Mouse (Mus musculus): ENCODE results near the gene Tmem115. TPM values are rescaled to one million over a fixed set of nuclear protein-coding genes. Genes with fewer than 3 reads are reported as not detected.
"Not testable (repeated sequence)": the region's sequence is repeated elsewhere in the genome, so short reads cannot be mapped to it uniquely, and the experiment has no call there.

Tmem115 gene
- polyA plus RNA-seq, 1 experiment from 2014 or later = 48.1 TPM

GRCm38 (mm10) chr9:107568331-107569261, 34.9 kb downstream of the Tmem115 start:
- Histone ChIP-seq H3K4me2 (replicated peaks) (peak overlapping the region; percentile 93), H3K4me3 (peak overlapping the region; percentile 81), H3K27ac (peak overlapping the region; percentile 87), H3K27me3 (no peaks in the 10 kb centered on the region), H3K4me1 (peaks cover 51% of the 10 kb centered on the region), H3K9me3 (replicated peaks) (no peaks in the 10 kb centered on the region), H3K9ac (peak overlapping the region; percentile 95), H3K36me3 (peaks cover 47% of the 10 kb centered on the region)
- ATAC-seq (ENCODE audit: low FRiP score) = peak; percentile 88
- WGBS = 1% methylated on average over 41 of the region's 41 CpGs

- Histone ChIP-seq H3K27me3 (no peaks in the 10 kb centered on the region), H3K4me2 (replicated peaks) (peak overlapping the region; percentile 93), H3K9ac (peak overlapping the region; percentile 95), H3K27ac (peak overlapping the region; percentile 87), H3K9me3 (replicated peaks) (no peaks in the 10 kb centered on the region), H3K4me3 (peak overlapping the region; percentile 81), H3K4me1 (peaks cover 45% of the 10 kb centered on the region), H3K36me3 (peaks cover 48% of the 10 kb centered on the region)
- WGBS = under 1% methylated on average over 23 of the region's 23 CpGs
- peak; percentile 56 for ATAC-seq (ENCODE audit: low FRiP score)
Observed at GRCm38 (mm10) chr9:107569270-107569669, 35.5 kb downstream of the Tmem115 start.

GRCm38 (mm10) chr9:107570016-107570415, 36.3 kb downstream of the Tmem115 start:
- Histone ChIP-seq H3K4me1 (peaks cover 43% of the 10 kb centered on the region), H3K36me3 (peaks cover 46% of the 10 kb centered on the region), H3K9ac (peak overlapping the region; percentile 95), H3K4me3 (peak overlapping the region; percentile 81), H3K27me3 (no peaks in the 10 kb centered on the region), H3K27ac (peak overlapping the region; percentile 87), H3K9me3 (replicated peaks) (no peaks in the 10 kb centered on the region), H3K4me2 (replicated peaks) (peak overlapping the region; percentile 93)
- 54% methylated on average over 13 of the region's 13 CpGs for WGBS
- no peak for ATAC-seq (ENCODE audit: low FRiP score)

- peaks cover 43% of the 10 kb centered on the region for H3K4me1 ChIP-seq
- H3K9ac ChIP-seq = peak overlapping the region; percentile 95; the same call in 1 of the 2 replicates
Observed at GRCm38 (mm10) chr9:107570845-107571244, 37.1 kb downstream of the Tmem115 start.

GRCm38 (mm10) chr9:107571534-107572326, 38.0 kb downstream of the Tmem115 start:
- WGBS = 94% methylated on average over 22 of the region's 22 CpGs
- Histone ChIP-seq H3K4me3 (peak overlapping the region; percentile 81; the same call in 1 of the 2 replicates), H3K27ac (no peak overlapping the region), H3K36me3 (peaks cover 42% of the 10 kb centered on the region), H3K4me2 (replicated peaks) (peak overlapping the region; percentile 93), H3K9ac (0 out of 2 replicates have a peak overlapping the region, but pooled peaks have one; percentile 13), H3K4me1 (peaks cover 47% of the 10 kb centered on the region), H3K27me3 (no peaks in the 10 kb centered on the region), H3K9me3 (replicated peaks) (no peaks in the 10 kb centered on the region)
- no peak for ATAC-seq (ENCODE audit: low FRiP score)

More at GRCm38 (mm10) chr9:107570845-107571244, 37.1 kb downstream of the Tmem115 start:
- WGBS = 91% methylated on average over 21 of the region's 21 CpGs
- peaks cover 42% of the 10 kb centered on the region for H3K36me3 ChIP-seq
- H3K27ac ChIP-seq = no peak overlapping the region
- H3K9me3 ChIP-seq (replicated peaks) = no peaks in the 10 kb centered on the region
- ATAC-seq (ENCODE audit: low FRiP score) = no peak
- peak overlapping the region; percentile 93 for H3K4me2 ChIP-seq (replicated peaks)
- peak overlapping the region; percentile 81 for H3K4me3 ChIP-seq
- no peaks in the 10 kb centered on the region for H3K27me3 ChIP-seq

- Histone ChIP-seq H3K9me3 (replicated peaks) (no peaks in the 10 kb centered on the region), H3K4me1 (peaks cover 49% of the 10 kb centered on the region), H3K27ac (no peak overlapping the region), H3K4me3 (no peak overlapping the region), H3K9ac (no peak overlapping the region), H3K27me3 (no peaks in the 10 kb centered on the region), H3K4me2 (replicated peaks) (no peak overlapping the region), H3K36me3 (peaks cover 42% of the 10 kb centered on the region)
- 97% methylated on average over 2 of the region's 2 CpGs for WGBS
- no peak for ATAC-seq (ENCODE audit: low FRiP score)
Observed at GRCm38 (mm10) chr9:107572327-107572662, 38.5 kb downstream of the Tmem115 start.

GRCm38 (mm10) chr9:107573774-107574173, 40.0 kb downstream of the Tmem115 start:
- H3K4me2 ChIP-seq (replicated peaks); ATAC-seq (ENCODE audit: low FRiP score); H3K4me3 ChIP-seq; H3K27ac ChIP-seq; H3K9ac ChIP-seq; H3K9me3 ChIP-seq (replicated peaks); H3K27me3 ChIP-seq: not testable (repeated sequence)
- H3K36me3 ChIP-seq = peaks cover 42% of the 10 kb centered on the region
- 81% methylated on average over 6 of the region's 6 CpGs for WGBS
- H3K4me1 ChIP-seq = peaks cover 41% of the 10 kb centered on the region

- Histone ChIP-seq H3K27me3 (no peaks in the 10 kb centered on the region), H3K4me3 (no peak overlapping the region), H3K4me1 (peaks cover 40% of the 10 kb centered on the region), H3K27ac (peak overlapping the region; percentile 14; the same call in 1 of the 2 replicates), H3K9me3 (replicated peaks) (no peaks in the 10 kb centered on the region), H3K4me2 (replicated peaks) (no peak overlapping the region), H3K36me3 (peaks cover 36% of the 10 kb centered on the region), H3K9ac (no peak overlapping the region)
- WGBS = 81% methylated on average over 14 of the region's 14 CpGs
- ATAC-seq (ENCODE audit: low FRiP score) = no peak
Observed at GRCm38 (mm10) chr9:107575579-107576356, 42.0 kb downstream of the Tmem115 start.

- Histone ChIP-seq H3K4me1 (peaks cover 39% of the 10 kb centered on the region), H3K9me3 (replicated peaks) (no peaks in the 10 kb centered on the region), H3K27me3 (no peaks in the 10 kb centered on the region), H3K27ac (peak within 1 kb of the TSS; percentile 14; the same call in 1 of the 2 replicates), H3K4me3 (peak within 1 kb of the TSS; percentile 22), H3K9ac (peak within 1 kb of the TSS; percentile 49), H3K36me3 (peaks cover 28% of the 10 kb centered on the region), H3K4me2 (replicated peaks) (peak within 1 kb of the TSS; percentile 46)
- WGBS = 27% methylated on average over 16 of the region's 16 CpGs
- ATAC-seq (ENCODE audit: low FRiP score) = peak; percentile 50; the same call in 1 of the 2 replicates
Observed at GRCm38 (mm10) chr9:107576357-107577107, 42.8 kb downstream of the Tmem115 start, which contains the start of gene Hyal1. Gene Hyal1 (plus strand): TSS chr9:107576927.

GRCm38 (mm10) chr9:107577871-107578270, 44.1 kb downstream of the Tmem115 start:
- ATAC-seq (ENCODE audit: low FRiP score) = no peak
- H3K27ac ChIP-seq = no peak overlapping the region
- H3K36me3 ChIP-seq = peaks cover 15% of the 10 kb centered on the region
- no peaks in the 10 kb centered on the region for H3K9me3 ChIP-seq (replicated peaks)
- H3K9ac ChIP-seq = no peak overlapping the region
- H3K27me3 ChIP-seq = no peaks in the 10 kb centered on the region
- no peak overlapping the region for H3K4me3 ChIP-seq
- H3K4me1 ChIP-seq = peaks cover 35% of the 10 kb centered on the region
- WGBS = 94% methylated on average over 10 of the region's 10 CpGs
- H3K4me2 ChIP-seq (replicated peaks) = no peak overlapping the region

GRCm38 (mm10) chr9:107578587-107578986, 44.8 kb downstream of the Tmem115 start, which contains the start of gene Naa80:
Gene Naa80 (plus strand): TSS chr9:107578887.
- H3K27me3 ChIP-seq = no peaks in the 10 kb centered on the region
- H3K4me3 ChIP-seq = no peak within 1 kb of the TSS
- ATAC-seq (ENCODE audit: low FRiP score) = no peak
- 90% methylated on average over 3 of the region's 3 CpGs for WGBS
- no peak within 1 kb of the TSS for H3K27ac ChIP-seq
- no peaks in the 10 kb centered on the region for H3K9me3 ChIP-seq (replicated peaks)
- H3K4me1 ChIP-seq = peaks cover 33% of the 10 kb centered on the region
- H3K4me2 ChIP-seq (replicated peaks) = 0 out of 2 replicates have a peak within 1 kb of the TSS, but pooled peaks have one; percentile 97
- H3K36me3 ChIP-seq = peaks cover 14% of the 10 kb centered on the region
- no peak within 1 kb of the TSS for H3K9ac ChIP-seq

Data from hindbrain, embryonic 12.5 days (tissue).